Mouse (Mus musculus) cerebellum, postnatal 25 days (tissue): ENCODE measurements around the gene Cntrob.

Source experiments
- DNase-seq, 2 experiments: peaks; one replicate each; pipeline ENCODE4 v3.0.0; 2021; ENCODE audit warnings: mixed read lengths in 2 of 2

The Cntrob gene

DNA sequence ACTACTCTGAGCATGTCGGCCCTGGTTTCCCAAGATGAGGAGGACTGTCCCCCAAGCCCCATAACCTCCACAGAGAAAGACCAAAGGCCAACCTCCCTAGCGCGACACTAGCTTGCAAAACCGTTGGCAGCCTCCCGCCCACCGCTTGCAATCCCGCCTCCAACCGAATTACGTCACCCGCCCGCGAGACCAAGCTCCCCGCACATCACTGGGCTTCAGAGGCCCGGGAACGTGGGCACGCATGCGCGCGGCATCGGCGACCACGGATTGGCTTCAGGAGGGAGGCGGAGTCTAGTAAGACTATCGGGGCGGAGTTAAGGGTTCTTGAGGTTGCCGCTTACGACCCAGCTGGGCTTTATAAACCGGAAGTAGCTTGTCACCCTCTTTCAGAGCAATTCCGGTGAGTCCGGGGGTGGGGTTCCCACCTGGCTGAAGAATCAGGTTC lies at the start of gene Cntrob, which contains the start of gene Trappc1:
Cntrob (minus strand) TSS at position 109 of the 445 bp plus-strand sequence.
Trappc1 (plus strand) TSS at position 314 of the 445 bp plus-strand sequence.
- peak; percentile 97 to 99 for DNase-seq

DNA sequence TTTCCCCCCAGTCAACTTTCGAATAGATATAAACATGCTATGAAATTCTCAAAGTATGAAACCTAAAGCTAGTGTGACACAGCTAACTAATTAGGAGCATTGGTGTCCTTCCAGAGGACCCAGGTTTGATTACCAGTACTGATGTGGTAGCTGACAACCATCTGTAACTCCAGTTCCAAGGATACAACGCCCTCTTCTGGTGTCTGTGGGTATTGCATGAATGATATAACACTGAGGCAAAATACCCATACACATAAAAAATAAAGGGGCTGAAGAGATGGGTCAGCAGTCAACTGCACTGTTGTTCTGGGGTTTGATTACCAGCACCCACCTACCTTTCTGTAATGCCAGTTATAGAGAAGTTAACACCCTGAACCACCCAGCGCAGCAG lies 49.2 kb upstream of the Cntrob start:
- DNase-seq: peak in 1 of 2 experiments; percentile 44

- DNase-seq: peak; percentile 90 to 93
Measured at GRCm38 (mm10) chr11:69372056-69372779, 48.6 kb upstream of the Cntrob start.

DNA sequence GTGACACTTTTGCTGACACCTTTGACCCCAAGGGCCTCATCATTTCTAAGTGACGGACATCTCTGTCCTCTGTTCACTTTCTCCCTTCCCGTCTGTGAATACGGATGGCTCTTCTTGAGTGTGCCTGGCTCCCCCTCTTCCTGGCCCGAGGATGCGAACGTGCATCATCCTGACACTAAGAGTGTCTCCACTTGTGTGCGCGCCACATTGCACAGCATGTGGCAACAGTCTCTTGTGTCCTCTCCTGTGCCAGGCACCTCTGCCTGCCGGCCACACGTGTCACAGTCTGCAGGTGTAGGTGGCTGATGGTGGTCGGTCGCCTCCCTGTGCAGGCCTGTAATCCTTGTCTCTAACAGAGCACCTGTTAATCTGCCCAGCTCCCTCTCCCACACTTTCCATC lies 48.0 kb upstream of the Cntrob start:
- DNase-seq: no peak

- no peak for DNase-seq
Measured at GRCm38 (mm10) chr11:69370817-69371215, 47.2 kb upstream of the Cntrob start.

- no peak for DNase-seq
Measured at GRCm38 (mm10) chr11:69369990-69370816, 46.6 kb upstream of the Cntrob start.

DNA sequence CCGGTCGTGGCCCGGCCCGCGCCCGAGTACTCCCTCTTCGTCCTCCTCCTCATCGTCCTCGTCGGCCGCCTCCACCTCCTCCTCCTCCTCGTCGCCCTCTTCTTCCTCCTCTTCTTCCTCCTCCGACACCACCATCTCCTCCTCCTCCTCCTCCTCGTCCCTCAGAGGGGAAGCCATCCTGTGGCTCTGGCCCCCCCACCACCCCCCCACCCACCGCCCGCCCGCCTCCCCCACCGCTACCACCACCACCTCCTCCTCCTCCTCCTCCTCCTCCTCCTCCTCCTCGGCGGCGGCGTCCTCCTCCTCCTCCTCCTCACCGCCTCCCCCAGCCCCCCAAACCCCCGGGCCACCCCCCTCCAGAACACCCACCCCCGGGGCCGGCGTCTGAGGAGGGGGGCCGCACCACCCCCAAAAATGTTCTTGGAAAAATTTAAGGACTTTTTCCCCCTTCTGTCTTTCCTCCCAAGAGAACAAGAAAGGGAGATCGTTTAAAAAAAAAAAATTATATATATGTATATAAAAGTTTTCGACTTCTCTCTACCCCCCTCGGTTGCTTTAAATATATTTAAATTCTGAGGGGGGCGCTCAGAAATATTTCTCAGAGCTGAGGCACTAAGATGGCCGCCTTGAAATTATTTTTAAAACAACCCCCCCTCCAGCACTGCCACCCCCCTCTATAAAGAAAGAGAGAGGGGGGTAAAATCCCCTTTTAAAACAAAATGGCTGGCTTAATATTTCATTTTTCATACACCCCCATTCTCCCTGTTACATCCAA lies 45.8 kb upstream of the Cntrob start, which contains the start of gene Chd3:
Chd3 (minus strand) TSS at position 192 of the 775 bp plus-strand sequence.
- DNase-seq: no peak

DNA sequence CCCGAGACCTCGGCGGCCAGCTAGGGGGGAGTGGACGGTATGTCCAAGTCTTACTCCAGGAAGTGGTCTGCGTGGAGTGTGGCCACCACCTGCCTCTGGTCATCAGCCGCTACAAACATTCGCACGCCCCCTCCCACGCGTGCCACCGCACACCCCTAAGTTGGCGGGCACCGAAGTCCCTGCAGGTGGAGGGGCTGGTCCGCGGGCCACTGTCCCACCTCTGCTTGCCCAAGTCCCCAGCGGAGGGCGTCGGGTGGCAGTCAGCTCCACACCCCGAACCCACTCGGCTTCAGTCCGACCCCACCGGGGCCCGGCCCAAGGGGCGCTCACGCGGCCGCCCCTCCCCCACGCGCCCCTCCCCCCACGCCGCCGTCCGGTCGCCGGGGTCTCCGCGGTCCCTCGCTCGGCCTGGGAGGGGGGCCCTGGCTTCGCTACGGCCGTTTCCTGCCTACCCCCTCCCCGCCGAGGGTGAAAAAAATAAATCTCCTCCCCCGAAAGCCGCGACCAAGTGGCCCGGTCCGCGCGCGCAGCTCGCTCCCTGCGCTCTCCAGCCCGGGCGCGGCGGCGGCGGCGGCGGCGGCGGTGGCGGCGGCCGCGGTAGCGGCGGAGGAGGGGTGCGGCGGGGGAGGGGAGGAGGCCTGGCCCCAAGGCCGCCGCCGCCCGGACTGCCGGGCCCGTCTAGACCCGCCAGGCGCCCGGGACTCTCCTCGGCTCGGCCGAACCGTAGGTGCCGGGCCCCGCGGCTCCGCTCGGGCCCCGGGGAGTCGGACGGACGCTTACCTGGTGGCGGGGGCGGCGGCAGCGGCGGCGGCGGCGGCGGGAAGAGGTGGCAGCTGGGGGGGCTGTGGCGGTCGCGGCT lies 45.0 kb upstream of the Cntrob start:
- DNase-seq: peak; percentile 72 to 78

- DNase-seq: peak in 1 of 2 experiments; percentile 21
Measured at GRCm38 (mm10) chr11:69367616-69368355, 44.2 kb upstream of the Cntrob start.

DNA sequence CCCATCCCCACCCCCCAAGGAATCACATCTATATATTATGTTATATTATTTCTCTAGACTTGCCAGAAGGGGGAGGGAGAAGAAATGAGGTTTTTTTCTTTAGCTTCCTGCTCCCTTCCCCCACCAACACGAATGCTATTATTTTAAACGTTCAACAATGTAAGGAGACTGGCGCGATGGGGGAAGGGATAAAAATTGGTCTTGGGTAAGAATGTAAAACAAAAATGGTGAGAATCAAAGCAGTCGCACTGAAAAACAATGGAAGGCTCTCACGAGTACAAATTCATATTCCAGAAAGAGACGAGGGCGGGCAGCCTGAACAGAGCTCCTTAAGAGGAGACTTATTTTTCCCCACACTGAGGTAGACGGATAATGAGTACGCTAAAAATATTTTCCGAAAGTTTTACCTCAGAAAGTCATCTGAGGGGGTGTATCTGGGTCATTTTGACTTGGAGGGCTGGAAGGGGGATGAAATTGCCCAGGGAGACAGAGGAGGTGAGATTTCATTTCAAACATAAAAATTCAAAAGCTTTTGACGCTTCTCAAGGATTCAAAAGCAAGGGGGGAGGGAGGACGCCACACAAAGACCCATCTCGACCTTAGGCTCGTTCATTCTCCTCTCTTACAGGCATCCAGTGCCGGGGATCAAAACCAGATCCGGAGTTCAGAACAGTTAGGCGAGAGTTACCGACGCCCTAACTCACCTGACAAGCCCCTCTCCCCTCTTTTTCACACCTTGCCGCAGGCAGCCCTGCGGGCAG lies 43.5 kb upstream of the Cntrob start:
- peak in 1 of 2 experiments; percentile 20 for DNase-seq

GRCm38 (mm10) chr11:69366157-69366854 lies 42.7 kb upstream of the Cntrob start:
- peak; percentile 79 to 89 for DNase-seq

- DNase-seq: no peak
Measured at GRCm38 (mm10) chr11:69365722-69366121, 42.1 kb upstream of the Cntrob start.

DNA sequence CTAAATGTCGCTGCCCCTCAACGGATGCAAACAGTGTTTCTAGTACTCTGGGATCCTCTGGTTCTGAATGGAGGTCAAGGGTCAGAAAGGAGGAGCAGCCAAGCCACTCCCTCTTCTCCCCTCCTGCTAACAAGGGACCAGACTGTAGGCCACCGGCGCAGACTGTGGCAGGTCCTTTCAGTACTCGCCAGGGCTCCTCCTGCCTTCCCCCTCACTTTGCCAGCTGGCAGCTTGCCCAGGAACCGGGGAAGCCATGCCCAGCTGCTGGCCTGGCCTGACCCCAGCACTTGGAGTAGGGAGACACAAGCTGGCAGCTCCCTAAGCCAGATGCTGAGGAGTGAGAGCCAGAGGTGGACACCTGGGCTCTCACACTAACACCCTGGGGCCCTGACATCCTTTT lies 41.3 kb upstream of the Cntrob start:
- DNase-seq: peak; percentile 91 to 93

DNA sequence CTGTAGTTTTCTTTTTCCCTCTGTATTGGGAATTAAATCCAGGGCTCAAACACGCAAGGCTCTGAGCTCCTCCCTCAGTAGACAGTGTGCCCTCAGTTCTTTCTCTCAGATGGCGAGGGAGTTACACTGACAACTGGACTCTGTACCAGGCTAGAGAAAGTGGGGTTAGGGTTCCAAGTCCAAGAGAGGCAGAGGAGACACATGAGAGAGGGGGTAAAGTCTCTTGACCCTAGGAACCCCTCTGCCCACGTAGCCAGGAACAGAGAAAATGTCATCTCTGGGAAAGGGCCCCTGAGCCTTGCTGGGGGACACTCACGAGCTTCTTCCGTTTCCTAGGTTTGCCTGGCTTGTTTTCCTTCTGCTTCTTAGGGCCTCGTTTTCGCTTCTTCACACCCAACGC lies 40.8 kb upstream of the Cntrob start:
- DNase-seq: no peak

- no peak for DNase-seq
Measured at GRCm38 (mm10) chr11:69362479-69362878, 38.9 kb upstream of the Cntrob start.

- DNase-seq: no peak
Measured at GRCm38 (mm10) chr11:69362021-69362420, 38.4 kb upstream of the Cntrob start.

GRCm38 (mm10) chr11:69357690-69358089 lies 34.1 kb upstream of the Cntrob start:
- DNase-seq: no peak

GRCm38 (mm10) chr11:69356544-69356943 lies 33.0 kb upstream of the Cntrob start:
- DNase-seq: no peak

DNA sequence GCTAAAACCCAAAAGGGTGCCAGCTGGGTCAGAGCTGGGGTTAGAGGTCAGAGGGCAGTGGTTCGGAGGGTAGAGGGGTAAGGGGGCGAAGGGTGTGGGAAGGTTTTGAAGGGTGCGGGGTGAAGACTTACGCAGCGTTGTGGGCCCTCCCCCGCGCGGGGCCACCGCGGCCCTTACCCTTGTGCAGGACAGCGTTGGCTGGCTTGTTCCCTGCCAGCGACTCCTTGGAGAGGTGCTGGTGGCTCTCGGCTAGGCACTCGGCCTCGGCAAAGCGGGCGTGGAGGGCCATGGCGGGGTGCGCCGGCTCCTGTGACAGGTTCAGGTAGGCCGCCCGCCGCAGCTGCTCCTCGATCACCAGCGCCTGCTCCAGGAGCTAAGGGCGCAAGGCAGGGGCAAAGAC lies 22.9 kb upstream of the Cntrob start:
- no peak for DNase-seq
